Mouse (Mus musculus) heart, embryonic 16.5 days (tissue): Measurements from ENCODE around the gene Slc8a3. TPM values are rescaled to one million over a fixed set of nuclear protein-coding genes. Genes with fewer than 3 reads are reported as not detected.

Experiments used
- ATAC-seq: fragments of 200-750 bp; cut with Nextera tagmentation; replicated peaks from 2 replicates; pipeline ENCODE4 v1.8.0; 2017; ENCODE audit warnings: moderate number of reproducible peaks; ENCODE audit not compliant: insufficient read depth, low FRiP score; ENCODE audit errors: extremely low read depth
- H3K27ac ChIP-seq: fragments of 300-500 bp; sonication (generic); 2 replicates; pipeline ENCODE4 v1.5.1; 2014; ENCODE audit warnings: mild to moderate bottlenecking, low read length, control low read depth, moderate library complexity
- H3K27me3 ChIP-seq: fragments of 300-500 bp; sonication (generic); 2 replicates; pipeline ENCODE4 v1.6.1; 2014; ENCODE audit warnings: low read length, mixed read lengths; ENCODE audit not compliant: control insufficient read depth, insufficient read depth
- H3K36me3 ChIP-seq: fragments of 300-500 bp; sonication (generic); 2 replicates; pipeline ENCODE4 v1.6.1; 2014; ENCODE audit not compliant: control insufficient read depth, insufficient read depth
- H3K4me1 ChIP-seq: fragments of 300-500 bp; sonication (generic); 2 replicates; pipeline ENCODE4 v1.6.1; 2014; ENCODE audit warnings: low read length, mixed read lengths; ENCODE audit not compliant: control insufficient read depth, insufficient read depth
- H3K4me2 ChIP-seq: fragments of 300-500 bp; sonication (generic); 2 replicates; pipeline ENCODE4 v1.6.1; 2014; ENCODE audit warnings: low read depth, mild to moderate bottlenecking, control low read depth, low read length
- H3K4me3 ChIP-seq: fragments of 300-500 bp; sonication (generic); 2 replicates; pipeline ENCODE4 v1.5.1; 2014; ENCODE audit warnings: mild to moderate bottlenecking, control low read depth, low read length
- H3K9ac ChIP-seq: fragments of 300-500 bp; sonication (generic); 2 replicates; pipeline ENCODE4 v1.6.1; 2014; ENCODE audit warnings: low read length, control low read depth
- H3K9me3 ChIP-seq: fragments of 300-500 bp; sonication (generic); replicated peaks from 2 replicates; pipeline ENCODE4 v1.6.1; 2016; ENCODE audit warnings: low read length; ENCODE audit not compliant: control insufficient read depth
- WGBS: fragments of 180-500 bp; shearing (Covaris S2); extraction: QIAGEN DNeasy Blood & Tissue Kit; methylation state at CpG from one replicate; pipeline ENCODE4 v1.1.7; 2014; 5-methylcytosine and 5-hydroxymethylcytosine counted together
- polyA plus RNA-seq: library from polyadenylated mRNA; unstranded; fragments of >200 nt; fragmentation: Nextera tagmentation; extraction: Ambion mirVana; gene quantifications from 2 replicates; pipeline ENCODE4 v1.2.1, GENCODE M21; 2015

Slc8a3 gene
- polyA plus RNA-seq, 1 experiment from 2014 or later = 0.46 TPM

GRCm38 (mm10) chr12:81245411-81245810, 87.6 kb downstream of the Slc8a3 start:
- H3K27ac ChIP-seq = no peak overlapping the region
- no peak overlapping the region for H3K9ac ChIP-seq
- H3K36me3 ChIP-seq = no peaks in the 10 kb centered on the region
- H3K4me1 ChIP-seq = no peaks in the 10 kb centered on the region
- no peak overlapping the region for H3K4me3 ChIP-seq
- 61% methylated on average over 6 of the region's 6 CpGs for WGBS
- no peak overlapping the region for H3K4me2 ChIP-seq
- no peaks in the 10 kb centered on the region for H3K27me3 ChIP-seq
- no peak for ATAC-seq
- H3K9me3 ChIP-seq = no peaks in the 10 kb centered on the region

- H3K36me3 ChIP-seq = no peaks in the 10 kb centered on the region
- no peaks in the 10 kb centered on the region for H3K9me3 ChIP-seq
- H3K4me1 ChIP-seq = no peaks in the 10 kb centered on the region
- H3K4me2 ChIP-seq = no peak overlapping the region
- no peak for ATAC-seq
- 48% methylated on average over 7 of the region's 7 CpGs for WGBS
- H3K27me3 ChIP-seq = no peaks in the 10 kb centered on the region
- H3K27ac ChIP-seq = no peak overlapping the region
- H3K9ac ChIP-seq = no peak overlapping the region
- H3K4me3 ChIP-seq = no peak overlapping the region
Measured at GRCm38 (mm10) chr12:81244954-81245353, 88.0 kb downstream of the Slc8a3 start.

- no peak for ATAC-seq
- WGBS = 40% methylated on average over 1 of the region's 1 CpGs
- no peak overlapping the region for H3K4me3 ChIP-seq
Measured at GRCm38 (mm10) chr12:81244492-81244891, 88.5 kb downstream of the Slc8a3 start.

DNA sequence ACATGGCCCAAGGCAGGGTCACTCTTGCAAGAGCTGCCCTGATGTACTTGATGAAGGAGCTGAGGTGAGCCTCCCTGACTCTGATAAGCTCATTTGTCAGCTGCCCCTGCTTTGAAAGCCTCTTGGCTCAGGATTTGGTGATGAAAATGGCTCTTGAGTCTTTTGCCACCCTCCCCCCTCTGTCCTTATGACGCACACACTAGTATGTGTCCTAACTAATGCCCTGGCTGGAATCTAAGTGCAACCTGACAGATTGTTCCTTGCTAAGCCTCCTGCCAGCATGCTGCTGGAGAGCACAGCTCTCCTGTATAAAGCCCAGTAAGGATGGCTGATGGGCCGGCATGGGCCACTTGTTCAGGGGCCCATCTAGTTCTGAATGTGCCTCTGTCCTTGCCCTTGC, 91.3 kb downstream of the Slc8a3 start:
- no peaks in the 10 kb centered on the region for H3K27me3 ChIP-seq

More at GRCm38 (mm10) chr12:81244492-81244891, 88.5 kb downstream of the Slc8a3 start:
- H3K36me3 ChIP-seq = no peaks in the 10 kb centered on the region
- H3K9ac ChIP-seq = no peak overlapping the region
- H3K27me3 ChIP-seq = no peaks in the 10 kb centered on the region
- H3K4me1 ChIP-seq = no peaks in the 10 kb centered on the region
- no peak overlapping the region for H3K4me2 ChIP-seq
- no peaks in the 10 kb centered on the region for H3K9me3 ChIP-seq
- no peak overlapping the region for H3K27ac ChIP-seq

GRCm38 (mm10) chr12:81241096-81241495, 91.9 kb downstream of the Slc8a3 start:
- Histone ChIP-seq H3K27me3 (no peaks in the 10 kb centered on the region), H3K27ac (no peak overlapping the region), H3K36me3 (no peaks in the 10 kb centered on the region), H3K4me2 (no peak overlapping the region), H3K9me3 (0 out of 2 replicates have a peak, but pooled peaks cover 2% of the 10 kb centered on the region), H3K4me1 (no peaks in the 10 kb centered on the region), H3K9ac (no peak overlapping the region), H3K4me3 (no peak overlapping the region)
- 65% methylated on average over 4 of the region's 4 CpGs for WGBS
- no peak for ATAC-seq

More for the DNA sequence above, 91.3 kb downstream of the Slc8a3 start:
- H3K36me3 ChIP-seq = no peaks in the 10 kb centered on the region
- H3K4me3 ChIP-seq = no peak overlapping the region
- ATAC-seq = no peak
- no peak overlapping the region for H3K4me2 ChIP-seq
- no peaks in the 10 kb centered on the region for H3K4me1 ChIP-seq
- H3K9ac ChIP-seq = no peak overlapping the region
- WGBS = 43% methylated on average over 2 of the region's 2 CpGs
- H3K9me3 ChIP-seq = no peaks in the 10 kb centered on the region
- no peak overlapping the region for H3K27ac ChIP-seq

DNA sequence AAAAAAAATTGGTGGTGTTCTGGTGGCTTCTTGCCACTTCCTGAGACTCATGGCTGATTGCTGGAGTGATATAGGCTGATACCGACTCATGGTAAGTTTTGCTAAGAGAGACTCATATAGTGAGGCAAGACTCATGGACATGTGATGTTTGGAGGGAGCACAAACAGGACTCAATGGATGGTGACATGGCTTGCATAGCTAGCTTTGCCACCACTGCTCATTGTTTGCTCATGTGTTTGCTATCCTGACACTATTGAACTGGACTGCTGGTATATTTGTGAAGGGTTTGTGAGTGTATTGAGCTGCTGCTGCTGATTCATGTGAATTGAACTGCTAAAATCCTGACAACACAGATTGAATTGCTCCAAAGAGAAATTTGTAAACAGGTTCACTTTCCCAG, 95.8 kb downstream of the Slc8a3 start:
- no peak overlapping the region for H3K27ac ChIP-seq
- 0 out of 2 replicates have a peak, but pooled peaks cover 4% of the 10 kb centered on the region for H3K9me3 ChIP-seq
- H3K4me2 ChIP-seq = no peak overlapping the region
- H3K36me3 ChIP-seq = no peaks in the 10 kb centered on the region
- no peak for ATAC-seq
- no peak overlapping the region for H3K4me3 ChIP-seq
- H3K4me1 ChIP-seq = no peaks in the 10 kb centered on the region
- H3K27me3 ChIP-seq = no peaks in the 10 kb centered on the region
- no peak overlapping the region for H3K9ac ChIP-seq
- 83% methylated on average over 1 of the region's 1 CpGs for WGBS

DNA sequence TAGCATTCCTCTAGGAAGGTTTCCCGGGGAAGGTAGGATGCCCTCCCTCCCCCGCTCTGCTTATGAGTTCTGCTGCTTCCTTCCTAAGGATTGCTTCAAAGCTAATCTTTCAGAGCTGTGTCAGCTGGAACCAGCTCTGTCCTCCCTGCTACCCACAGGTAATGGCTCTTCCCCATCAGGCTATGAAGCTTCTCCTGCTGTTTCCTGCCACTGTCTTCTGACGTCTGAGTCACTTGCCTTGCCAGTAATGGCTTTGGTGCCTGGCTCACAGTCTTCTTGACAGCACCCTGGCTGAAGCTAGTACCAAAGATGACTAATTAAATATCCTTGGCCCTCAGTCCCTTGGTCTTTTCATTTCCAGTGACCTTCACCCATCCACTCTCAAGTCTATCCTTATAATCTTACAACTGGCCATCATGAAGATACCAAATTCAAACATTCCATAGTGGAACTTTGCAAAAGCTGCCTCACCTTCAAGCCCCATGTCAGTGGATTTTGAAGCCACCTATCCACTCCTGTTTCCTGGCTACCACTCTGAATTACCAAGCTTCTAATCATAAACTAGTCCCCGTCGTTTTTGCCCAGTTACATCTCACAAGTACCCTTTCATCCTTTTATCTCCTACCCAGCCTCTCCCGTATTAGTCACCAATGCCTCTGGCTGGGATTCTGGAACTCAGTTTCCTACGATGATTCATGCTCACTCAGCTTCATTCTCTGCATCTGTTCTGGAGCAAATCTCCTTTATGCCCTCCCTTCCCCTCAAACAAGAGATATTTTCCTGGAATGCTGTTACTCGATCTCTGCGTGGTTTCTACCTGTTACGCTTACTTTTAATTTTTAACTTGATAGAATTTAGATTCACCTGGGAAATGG, 97.3 kb downstream of the Slc8a3 start:
- H3K4me1 ChIP-seq = no peaks in the 10 kb centered on the region
- WGBS = 69% methylated on average over 10 of the region's 10 CpGs
- H3K36me3 ChIP-seq = no peaks in the 10 kb centered on the region
- no peak overlapping the region for H3K4me3 ChIP-seq
- no peak overlapping the region for H3K27ac ChIP-seq
- H3K9me3 ChIP-seq = 0 out of 2 replicates have a peak, but pooled peaks cover 4% of the 10 kb centered on the region
- H3K9ac ChIP-seq = no peak overlapping the region
- no peaks in the 10 kb centered on the region for H3K27me3 ChIP-seq
- ATAC-seq = no peak
- H3K4me2 ChIP-seq = no peak overlapping the region

DNA sequence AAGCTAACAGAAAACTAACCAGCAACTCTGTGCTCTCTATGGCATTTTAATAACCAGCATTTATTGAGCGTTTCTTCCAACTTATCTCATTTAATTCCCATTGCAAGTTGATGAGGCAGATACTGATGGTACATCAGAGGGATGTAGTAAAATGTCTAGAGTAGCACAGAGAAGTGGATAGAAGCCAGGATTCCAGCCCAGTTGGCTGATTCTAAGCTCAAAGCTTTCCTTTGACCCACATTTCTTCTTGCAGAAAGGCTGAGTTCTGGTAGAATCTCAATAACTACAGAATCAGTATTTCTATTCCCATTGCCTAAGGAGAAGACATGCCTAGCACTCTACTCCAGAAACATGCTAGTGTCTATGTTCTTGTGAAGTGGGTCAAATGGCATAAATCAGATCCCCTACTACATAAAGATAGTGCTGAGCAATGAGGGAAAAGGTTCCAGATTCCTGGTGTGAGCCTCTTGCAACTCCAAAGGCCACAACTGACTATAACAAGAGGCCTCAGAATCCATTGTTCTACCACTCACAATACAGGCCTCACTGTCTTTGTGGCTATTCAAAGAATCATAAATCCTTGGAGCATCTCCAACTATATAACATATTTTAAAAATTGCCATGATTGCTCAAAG, 99.1 kb downstream of the Slc8a3 start:
- Histone ChIP-seq H3K4me3 (no peak overlapping the region), H3K9me3 (0 out of 2 replicates have a peak, but pooled peaks cover 4% of the 10 kb centered on the region)
- no peak for ATAC-seq

More for the DNA sequence above, 99.1 kb downstream of the Slc8a3 start:
- H3K27ac ChIP-seq = no peak overlapping the region
- no peak overlapping the region for H3K4me2 ChIP-seq
- no peaks in the 10 kb centered on the region for H3K36me3 ChIP-seq
- 78% methylated on average over 1 of the region's 1 CpGs for WGBS
- H3K4me1 ChIP-seq = no peaks in the 10 kb centered on the region
- H3K27me3 ChIP-seq = no peaks in the 10 kb centered on the region
- H3K9ac ChIP-seq = no peak overlapping the region
